Mouse (Mus musculus): Measurements from ENCODE around the gene Best3.

DNA sequence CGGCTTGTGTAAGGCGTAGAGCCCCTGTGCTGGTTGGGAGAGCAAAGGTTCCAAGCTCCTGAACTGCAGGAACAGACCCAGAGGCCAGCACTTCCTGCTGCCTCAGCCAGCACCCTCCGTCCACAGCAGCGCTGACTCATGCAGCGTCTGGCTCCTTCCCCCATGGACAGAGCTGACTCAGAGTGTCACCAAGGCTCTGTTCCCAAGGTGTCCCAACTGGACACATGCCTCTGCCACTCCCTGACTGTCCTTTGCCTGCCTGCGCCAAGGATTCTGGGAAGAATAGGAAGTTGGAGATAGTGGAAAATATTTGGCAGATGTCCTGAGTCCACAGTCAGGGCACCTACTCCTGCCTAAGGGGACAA lies 10.1 kb downstream of the Best3 start:
- no peak for TF ChIP-seq EP300 (IDR thresholded peaks at IDR 0.05; ENCODE audit: low read depth)
- no peak for TF ChIP-seq CTCF (IDR thresholded peaks at IDR 0.05; ENCODE audit: low read depth)

All from liver, embryonic 14.5 days (tissue).